Mouse (Mus musculus): Measurements from ENCODE around the gene Csf2rb2. TPM values are rescaled to one million over a fixed set of nuclear protein-coding genes. Genes with fewer than 3 reads are reported as not detected.

Csf2rb2 gene
- total RNA-seq (2012; rRNA removed) (15.6 and 21.6 TPM in 2 replicates), total RNA-seq (2014; rRNA removed) (9.9 and 14.8 TPM in 2 replicates), polyA plus RNA-seq (2012; ENCODE audit: insufficient read length, low read depth) (56.5 and 56.6 TPM in 2 replicates)

DNA sequence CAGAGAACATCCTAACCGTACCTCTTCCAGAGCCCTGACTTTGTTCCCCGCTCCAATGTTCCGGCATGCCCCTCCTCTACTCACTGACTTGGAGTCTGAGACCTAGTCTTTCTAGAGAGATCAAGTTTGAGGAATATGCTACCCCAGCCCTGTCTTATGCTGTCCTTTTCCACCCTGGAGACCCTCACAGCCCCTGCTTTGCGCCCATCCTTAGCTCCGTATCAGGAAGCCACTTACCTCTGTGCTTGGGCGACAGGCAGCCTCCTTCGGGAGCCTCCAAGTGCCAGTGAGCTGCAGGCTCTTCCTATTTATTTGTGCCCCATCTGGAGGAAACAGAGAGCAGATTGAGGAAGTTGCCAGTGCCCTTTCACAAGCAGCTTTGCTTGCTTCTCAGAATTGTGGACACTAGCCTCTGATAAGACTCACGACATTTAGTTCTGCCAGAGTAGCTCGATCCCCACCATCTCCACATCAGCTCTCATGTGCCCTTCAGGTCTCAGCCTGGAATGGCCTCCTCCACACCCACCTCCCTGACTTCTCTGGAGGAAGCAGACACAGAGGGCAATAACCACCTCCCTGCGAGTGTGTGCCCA, at the start of gene Csf2rb2:
Gene Csf2rb2 (minus strand): TSS at position 381 of the 593 bp plus-strand sequence.
- peaks cover 22% of the 10 kb centered on the region for H3K79me2 ChIP-seq (replicated peaks; ENCODE audit: control insufficient read depth, extremely low read depth, insufficient read depth, poor library complexity, severe bottlenecking)
- H3K4me2 ChIP-seq (ENCODE audit: insufficient read depth, low read depth, poor library complexity, severe bottlenecking): peak within 1 kb of the TSS; percentile 70
- H3K36me3 ChIP-seq (replicated peaks in 1 of 2; ENCODE audit: control insufficient read depth in 1 of 2, insufficient read depth in 1 of 2, low read length in 1 of 2): peaks cover 4 to 24% of the 10 kb centered on the region in 2 experiments
- dilution Hi-C loops (cut with MboI; ENCODE audit: extremely low pct_ligation_motif_present, extremely low pct_unique_long_range_greater_than_20kb, low sequenced_read_pairs): no loop called here
- in situ Hi-C loops (cut with MboI; ENCODE audit: low pct_ligation_motif_present, low pct_unique_long_range_greater_than_20kb, low sequenced_read_pairs): no loop called here
- peaks cover 1% of the 10 kb centered on the region for H3K9me3 ChIP-seq (replicated peaks; ENCODE audit: low read length)
- H3K4me3 ChIP-seq (replicated peaks in 1 of 3; ENCODE audit: low read depth in 2 of 3, low read length in 2 of 3, poor library complexity in 1 of 3): peak within 1 kb of the TSS; percentile 44 to 62 (median 54)
- DNase-seq (ENCODE audit: extremely low read depth): no peak
- H3K4me1 ChIP-seq (ENCODE audit: control insufficient read depth in 1 of 2, insufficient read depth in 2 of 2): peaks cover 23 to 46% of the 10 kb centered on the region in 2 experiments
- peak within 1 kb of the TSS; percentile 97 for H3K27ac ChIP-seq (ENCODE audit: insufficient read depth, low read depth)
- H3K9ac ChIP-seq (ENCODE audit: insufficient read depth, low read depth): peak within 1 kb of the TSS; percentile 98
- H3K27me3 ChIP-seq (replicated peaks): no peaks in the 10 kb centered on the region
- TF ChIP-seq TCF12 (IDR thresholded peaks at IDR 0.05; ENCODE audit: low read depth, low read length) (0 out of 2 replicates have a peak, but pooled peaks have one; percentile 29), SMC3 (IDR thresholded peaks at IDR 0.05; ENCODE audit: low read depth, low read length) (no peak), IRF4 (IDR thresholded peaks at IDR 0.05; ENCODE audit: low read depth, low read length) (peak; percentile 5; the same call in 1 of the 2 replicates), SIN3A (IDR thresholded peaks at IDR 0.05; ENCODE audit: low read length) (no peak; the same call in 1 of the 2 replicates), CHD1 (IDR thresholded peaks at IDR 0.05; ENCODE audit: low read depth, low read length) (peak; percentile 25; the same call in 1 of the 2 replicates), NELFE (IDR thresholded peaks at IDR 0.05; ENCODE audit: low read depth, low read length) (peak; percentile 47), ELF1 (IDR thresholded peaks at IDR 0.05; ENCODE audit: low read depth, low read length) (peak; percentile 62), BHLHE40 (IDR thresholded peaks at IDR 0.05; ENCODE audit: low read depth, low read length) (peak; percentile 20; the same call in 1 of the 2 replicates), MXI1 (IDR thresholded peaks at IDR 0.05; ENCODE audit: low read depth, low read length) (peak; percentile 65), EP300 (IDR thresholded peaks at IDR 0.05; ENCODE audit: low read length) (peak; percentile 14; the same call in 1 of the 2 replicates), MAX (IDR thresholded peaks at IDR 0.05; ENCODE audit: low read length) (no peak), ZMIZ1 (IDR thresholded peaks at IDR 0.05; ENCODE audit: low read depth, low read length) (0 out of 2 replicates have a peak, but pooled peaks have one; percentile 48), TBP (conservative IDR thresholded peaks at IDR 0.05; ENCODE audit: low read depth, low read length) (0 out of 2 replicates have a peak, but pooled peaks have one; percentile 28)

DNA sequence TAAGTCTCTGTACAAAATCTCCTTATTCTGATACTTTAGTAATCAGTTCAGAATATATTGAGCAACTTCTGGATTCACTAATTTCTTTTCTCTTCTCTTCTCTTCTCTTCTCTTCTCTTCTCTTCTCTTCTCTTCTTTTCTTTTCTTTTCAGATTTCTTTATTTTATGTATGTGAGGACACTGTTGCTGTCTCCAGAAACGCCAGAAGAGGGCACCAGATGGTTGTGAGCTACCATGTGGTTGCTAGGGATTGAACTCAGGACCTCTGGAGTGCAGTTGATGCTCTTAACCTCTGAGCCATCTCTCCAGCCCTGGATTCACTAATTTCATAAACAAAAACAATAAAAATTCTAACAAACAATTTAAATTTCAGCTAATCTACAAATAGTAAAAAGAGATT, 49.4 kb upstream of the Csf2rb2 start:
- in situ Hi-C loops (cut with MboI; ENCODE audit: low pct_ligation_motif_present, low pct_unique_long_range_greater_than_20kb, low sequenced_read_pairs): loop anchor here (10.0 kb wide), 1 partner anchor 180 kb away; the partner anchor contains the start of gene C1qtnf6
- no peaks in the 10 kb centered on the region for H3K79me2 ChIP-seq (replicated peaks; ENCODE audit: control insufficient read depth, extremely low read depth, insufficient read depth, poor library complexity, severe bottlenecking)
- H3K36me3 ChIP-seq (replicated peaks in 1 of 2; ENCODE audit: control insufficient read depth in 1 of 2, insufficient read depth in 1 of 2, low read length in 1 of 2): peaks cover 10 to 11% of the 10 kb centered on the region in 2 experiments
- no peak overlapping the region for H3K27ac ChIP-seq (ENCODE audit: insufficient read depth, low read depth)
- dilution Hi-C loops (cut with MboI; ENCODE audit: extremely low pct_ligation_motif_present, extremely low pct_unique_long_range_greater_than_20kb, low sequenced_read_pairs): no loop called here
- H3K27me3 ChIP-seq (replicated peaks): peaks cover 25% of the 10 kb centered on the region
- TF ChIP-seq SMC3 (IDR thresholded peaks at IDR 0.05; ENCODE audit: low read depth, low read length): peak; percentile 74
- TF ChIP-seq POLR2A (IDR thresholded peaks at IDR 0.05; ENCODE audit: low read depth, low read length): no peak
- no peak for TF ChIP-seq MEF2A (IDR thresholded peaks at IDR 0.05; ENCODE audit: borderline replicate concordance, low read depth, low read length)
- no peak for TF ChIP-seq TCF12 (IDR thresholded peaks at IDR 0.05; ENCODE audit: low read depth, low read length)
- peak; percentile 32 to 79; a peak in 2 of 4 replicates for TF ChIP-seq CTCF (conservative IDR thresholded peaks at IDR 0.05 in 1 of 2, IDR thresholded peaks at IDR 0.05 in 1 of 2; ENCODE audit: low read depth in 2 of 2, low read length in 2 of 2)
- TF ChIP-seq MAFK (IDR thresholded peaks at IDR 0.05; ENCODE audit: insufficient replicate concordance, low read length): no peak
- TF ChIP-seq RAD21 (IDR thresholded peaks at IDR 0.05; ENCODE audit: low read depth, low read length): peak; percentile 67
- TF ChIP-seq IRF4 (IDR thresholded peaks at IDR 0.05; ENCODE audit: low read depth, low read length): no peak
- TF ChIP-seq MYC (IDR thresholded peaks at IDR 0.05; ENCODE audit: low read depth, low read length): peak; percentile 81
- H3K4me3 ChIP-seq (replicated peaks in 1 of 3; ENCODE audit: low read depth in 2 of 3, low read length in 2 of 3, poor library complexity in 1 of 3): no peak overlapping the region
- H3K9ac ChIP-seq (ENCODE audit: insufficient read depth, low read depth): no peak overlapping the region
- peaks cover 1% of the 10 kb centered on the region for H3K9me3 ChIP-seq (replicated peaks; ENCODE audit: low read length)
- DNase-seq (ENCODE audit: extremely low read depth): peak; percentile 59
- no peak overlapping the region for H3K4me2 ChIP-seq (ENCODE audit: insufficient read depth, low read depth, poor library complexity, severe bottlenecking)
- H3K4me1 ChIP-seq (ENCODE audit: control insufficient read depth in 1 of 2, insufficient read depth in 2 of 2): peaks cover 6 to 19% of the 10 kb centered on the region in 2 experiments; a peak in 3 of 4 replicates

Measured in CH12.LX (cell line).